Mouse (Mus musculus) liver, embryonic 14.5 days (tissue): Measurements from ENCODE around the gene Frmd8.

ENCODE experiments used
- CTCF ChIP-seq: IDR thresholded peaks from 2 replicates; pipeline ENCODE4 v1.5.1; 2016; ENCODE audit warnings: antibody characterized with exemption, low read depth, control low read depth
- EP300 ChIP-seq: IDR thresholded peaks from 2 replicates; pipeline ENCODE4 v1.6.1; 2016; ENCODE audit warnings: antibody characterized with exemption, low read depth

- no peak for TF ChIP-seq CTCF
- TF ChIP-seq EP300, result no peak
These were observed 59.1 kb downstream of the Frmd8 start for GRCm38 (mm10) chr19:5815928-5816327.
